Mouse (Mus musculus) macrophage (primary cell): ENCODE data around the gene Fam136a. TPM values are rescaled to one million over a fixed set of nuclear protein-coding genes. Genes with fewer than 3 reads are reported as not detected.
A peak's percentile ranks its signal among the peaks of the same experiment; 100 is the strongest.
"Not testable (repeated sequence)": the region's sequence is repeated elsewhere in the genome, so short reads cannot be mapped to it uniquely, and the experiment has no call there.

Experiments
- H3K27ac ChIP-seq: fragments of 350-480 bp; formaldehyde crosslinking; 2 replicates; pipeline ENCODE4 v1.9.0; 2021
- H3K36me3 ChIP-seq: fragments of 350-480 bp; formaldehyde crosslinking; 2 replicates; pipeline ENCODE4 v1.9.0; 2021; ENCODE audit errors: inconsistent target
- H3K4me3 ChIP-seq: fragments of 350-480 bp; formaldehyde crosslinking; 2 replicates; pipeline ENCODE4 v1.9.0; 2021; ENCODE audit errors: inconsistent target
- H3K79me2 ChIP-seq: fragments of 350-480 bp; formaldehyde crosslinking; 2 replicates; pipeline ENCODE4 v1.9.0; 2021; ENCODE audit errors: inconsistent target
- WGBS: methylation state at CpG from one replicate; pipeline ENCODE4 v1.1.7; 2026; ENCODE audit warnings: inconsistent platforms; ENCODE audit not compliant: missing documents; 5-methylcytosine and 5-hydroxymethylcytosine counted together
- polyA plus RNA-seq: library from polyadenylated mRNA; stranded (reverse); fragments of 250-400 nt; gene quantifications from 3 replicates; pipeline ENCODE4 v1.2.4, GENCODE M21; 2018; ENCODE audit warnings: inconsistent platforms
- total RNA-seq, 78 experiments: library from RNA; depleted of rRNA; stranded (reverse); fragments of 250-400 nt; gene quantifications; 1 replicate in 9 of 78; 2 replicates in 24 of 78; 3 replicates in 43 of 78; 4 replicates in 2 of 78; pipeline ENCODE4 v1.2.4; 2018; ENCODE audit warnings: inconsistent platforms in 56 of 78

Fam136a gene
- 10 to 100 TPM in 1 of 26 experiments, 1 to 10 TPM in 21, under 1 TPM in 4; 0.76 to 12.9 (median 2.9) TPM for total RNA-seq (2018; cell fraction: chromatin; rRNA removed)
- total RNA-seq (2018; cell fraction: cytosol; rRNA removed), result 10 to 100 TPM in 25 of 26 experiments, 1 to 10 TPM in 1; 9.5 to 19.0 (median 14.0) TPM
- 10 to 100 TPM in 3 of 26 experiments, 1 to 10 TPM in 22, under 1 TPM in 1; 0.68 to 18.2 (median 4.7) TPM for total RNA-seq (2018; cell fraction: nucleus; rRNA removed)
- 12.4 to 38.2 TPM (median 14.4 TPM) in 3 replicates for polyA plus RNA-seq

DNA sequence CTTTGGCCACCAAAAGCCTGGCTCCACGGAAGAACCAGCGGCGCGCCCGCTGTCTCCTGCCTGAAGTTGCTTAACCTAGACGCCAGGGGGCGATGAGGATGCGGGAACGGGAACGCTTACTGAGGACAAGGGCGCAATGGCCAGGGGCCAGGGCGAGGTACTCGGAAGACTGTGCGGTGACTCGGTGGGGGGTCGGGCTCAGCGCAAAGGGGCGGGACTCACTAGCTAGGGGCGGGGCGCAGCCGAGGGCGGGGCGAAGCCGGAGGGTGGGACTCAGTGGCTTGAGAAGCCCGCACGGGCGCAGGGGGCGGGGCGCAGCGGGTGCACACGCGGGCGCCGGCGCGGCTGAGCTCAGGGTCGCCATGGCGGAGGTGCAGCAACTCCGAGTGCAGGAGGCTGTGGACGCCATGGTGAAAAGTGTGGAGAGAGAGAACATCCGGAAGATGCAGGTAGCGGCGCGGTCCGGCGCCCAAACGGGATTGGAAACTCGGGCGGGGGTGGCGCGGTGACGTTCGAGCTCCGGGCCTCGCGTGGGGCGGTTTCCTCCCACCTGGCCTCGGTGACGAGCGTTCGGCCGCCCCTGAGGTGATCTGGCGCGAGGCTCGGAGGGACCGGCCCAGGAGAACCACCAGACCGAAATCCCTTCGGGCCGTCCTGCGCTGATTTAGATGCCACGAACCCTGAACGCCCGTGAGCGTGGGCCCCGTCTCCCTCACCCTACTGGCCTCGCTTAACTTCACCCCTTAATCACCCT lies at the start of gene Fam136a:
Fam136a (plus strand) TSS at position 276 of the 754 bp plus-strand sequence.
- Histone ChIP-seq H3K79me2 (no peaks in the 10 kb centered on the region; the same call in 1 of the 2 replicates), H3K4me3 (peak within 1 kb of the TSS; percentile 59), H3K36me3 (no peaks in the 10 kb centered on the region), H3K27ac (0 out of 2 replicates have a peak within 1 kb of the TSS, but pooled peaks have one; percentile 21)
- WGBS, result 0% methylated on average over 61 of the region's 76 CpGs

DNA sequence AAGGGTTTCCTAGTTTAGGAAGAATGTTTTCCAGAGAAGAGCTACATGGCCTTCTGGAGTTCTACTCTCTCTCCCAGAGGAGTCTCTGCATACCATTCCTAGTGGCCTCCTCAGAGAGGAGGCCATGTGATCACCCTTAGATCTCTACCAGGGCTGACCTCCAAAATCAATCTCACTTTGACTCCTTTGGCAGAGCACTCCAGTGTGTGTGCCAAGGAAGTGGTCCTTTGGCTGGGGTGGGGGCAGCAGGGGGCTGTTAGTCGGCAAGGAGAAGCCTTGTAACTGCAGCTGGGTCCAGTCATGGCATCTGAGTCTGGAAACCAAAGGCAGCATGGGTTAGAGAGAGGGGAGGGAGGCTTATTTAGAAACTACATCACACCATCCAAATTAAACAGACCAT lies 48.4 kb upstream of the Fam136a start:
- no peak overlapping the region for H3K4me3 ChIP-seq
- 71% methylated on average over 1 of the region's 1 CpGs for WGBS
- H3K27ac ChIP-seq, result no peak overlapping the region
- no peaks in the 10 kb centered on the region for H3K79me2 ChIP-seq
- H3K36me3 ChIP-seq, result no peaks in the 10 kb centered on the region

DNA sequence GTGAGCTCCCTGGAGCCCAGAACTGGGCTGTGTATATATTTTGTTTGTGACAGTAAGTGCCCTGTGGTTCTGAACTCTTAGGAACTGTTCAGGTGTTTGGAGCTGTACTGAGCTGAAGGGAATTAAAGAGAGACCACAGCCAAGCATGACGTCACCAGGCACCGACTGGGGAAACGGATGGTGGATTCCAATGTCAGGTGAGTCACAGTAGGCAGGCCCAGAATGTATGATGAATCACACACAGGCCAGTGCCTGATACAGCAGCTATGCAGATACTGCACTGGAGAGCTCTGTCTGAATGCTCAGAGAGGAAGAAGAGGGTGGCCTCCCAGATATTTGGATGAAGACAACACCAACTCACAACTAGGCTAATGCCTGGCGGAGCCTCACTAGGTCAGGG lies 46.6 kb upstream of the Fam136a start:
- H3K79me2 ChIP-seq, result no peaks in the 10 kb centered on the region
- H3K4me3 ChIP-seq, result no peak overlapping the region
- H3K27ac ChIP-seq, result no peak overlapping the region
- H3K36me3 ChIP-seq, result no peaks in the 10 kb centered on the region
- WGBS, result 69% methylated on average over 4 of the region's 4 CpGs

DNA sequence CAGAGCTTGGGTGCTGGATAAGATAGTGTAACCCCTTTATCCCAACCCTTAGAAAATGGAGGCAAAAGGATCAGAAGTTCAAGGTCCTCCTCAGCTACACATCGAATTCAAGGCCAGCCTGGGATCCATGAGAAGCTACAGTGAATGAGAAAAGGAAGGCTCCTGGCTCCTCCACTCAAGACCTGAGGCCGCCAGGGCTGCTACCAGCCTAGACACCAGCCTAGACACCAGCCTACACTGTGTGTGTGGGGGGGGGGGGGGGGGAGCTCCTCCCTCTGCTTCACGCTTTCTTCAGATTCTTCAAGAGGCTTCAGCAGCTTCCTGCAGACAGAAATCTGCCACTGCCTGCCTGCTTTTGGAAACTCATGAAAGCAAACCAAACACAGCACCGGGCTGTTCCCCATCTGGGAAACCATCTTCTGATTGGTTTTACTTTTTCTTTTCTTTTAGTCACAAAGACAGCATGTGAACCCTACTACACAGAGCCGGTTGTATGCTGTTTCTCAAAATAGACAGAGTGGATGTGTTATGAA lies 43.3 kb upstream of the Fam136a start:
- Histone ChIP-seq H3K4me3 (no peak overlapping the region), H3K36me3 (no peaks in the 10 kb centered on the region), H3K79me2 (no peaks in the 10 kb centered on the region), H3K27ac (no peak overlapping the region)
- 94% methylated on average over 5 of the region's 5 CpGs for WGBS

DNA sequence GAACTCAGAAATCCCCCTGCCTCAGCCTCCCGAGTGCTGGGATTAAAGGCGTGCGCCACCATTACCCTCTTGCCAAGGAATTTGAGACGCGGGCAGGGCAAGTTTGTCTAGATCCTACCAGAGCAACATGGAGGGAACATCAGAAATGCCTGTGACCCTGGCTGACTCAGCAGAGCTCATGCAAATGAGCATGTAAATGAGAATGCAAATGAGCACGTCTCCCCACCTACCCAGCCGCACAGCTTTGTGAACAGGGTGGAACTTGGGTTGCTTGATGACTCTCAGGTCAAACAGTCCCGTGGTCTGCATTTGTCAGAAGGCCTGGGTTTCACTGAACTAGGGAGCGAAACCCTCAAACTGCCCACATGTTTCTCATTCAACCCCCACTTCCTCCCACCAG lies 42.5 kb upstream of the Fam136a start:
- WGBS, result 92% methylated on average over 9 of the region's 9 CpGs
- no peak overlapping the region for H3K27ac ChIP-seq
- no peak overlapping the region for H3K4me3 ChIP-seq
- no peaks in the 10 kb centered on the region for H3K36me3 ChIP-seq
- no peaks in the 10 kb centered on the region for H3K79me2 ChIP-seq

DNA sequence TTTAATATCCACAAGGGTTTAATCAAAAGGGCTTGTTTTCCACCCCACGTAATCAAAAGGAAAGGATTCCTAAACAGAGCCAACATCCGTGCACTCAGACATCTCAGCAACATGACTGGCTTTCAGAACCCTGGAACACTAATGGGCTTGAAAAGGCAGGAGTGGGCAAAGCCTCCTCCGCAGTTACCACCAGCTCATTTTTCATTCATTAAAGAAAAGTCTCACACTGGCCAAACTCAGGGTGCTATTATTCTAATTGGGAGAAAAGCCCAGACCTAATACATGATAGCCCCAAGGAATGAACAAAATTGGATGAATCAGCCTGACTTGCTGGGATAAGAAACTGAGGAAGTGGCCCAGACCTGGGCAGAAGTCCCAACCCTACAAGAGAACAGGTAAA lies 41.0 kb upstream of the Fam136a start:
- WGBS, result 92% methylated on average over 3 of the region's 3 CpGs
- no peaks in the 10 kb centered on the region for H3K36me3 ChIP-seq
- H3K4me3 ChIP-seq, result no peak overlapping the region
- no peak overlapping the region for H3K27ac ChIP-seq
- H3K79me2 ChIP-seq, result no peaks in the 10 kb centered on the region

DNA sequence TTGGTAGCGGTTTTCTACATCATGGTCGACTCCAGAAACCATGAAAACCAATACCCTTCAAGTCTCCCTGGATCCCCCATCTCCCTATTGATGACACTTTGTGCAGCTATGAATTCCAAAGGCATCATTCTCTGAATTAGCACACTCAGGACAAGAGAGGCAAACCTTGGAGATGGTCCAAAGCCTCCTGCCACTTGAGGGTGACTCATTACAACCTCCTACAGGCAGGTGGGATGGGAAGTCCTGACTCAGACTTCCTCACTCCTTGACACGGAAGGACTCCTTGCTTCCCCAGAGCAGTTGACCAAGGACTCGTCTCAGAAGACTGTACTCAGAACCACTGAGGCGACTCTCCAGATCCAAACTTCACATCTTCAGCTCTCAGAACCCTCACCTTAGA lies 39.8 kb upstream of the Fam136a start:
- no peak overlapping the region for H3K27ac ChIP-seq
- no peaks in the 10 kb centered on the region for H3K36me3 ChIP-seq
- WGBS, result 72% methylated on average over 5 of the region's 5 CpGs
- H3K4me3 ChIP-seq, result no peak overlapping the region
- H3K79me2 ChIP-seq, result no peaks in the 10 kb centered on the region

DNA sequence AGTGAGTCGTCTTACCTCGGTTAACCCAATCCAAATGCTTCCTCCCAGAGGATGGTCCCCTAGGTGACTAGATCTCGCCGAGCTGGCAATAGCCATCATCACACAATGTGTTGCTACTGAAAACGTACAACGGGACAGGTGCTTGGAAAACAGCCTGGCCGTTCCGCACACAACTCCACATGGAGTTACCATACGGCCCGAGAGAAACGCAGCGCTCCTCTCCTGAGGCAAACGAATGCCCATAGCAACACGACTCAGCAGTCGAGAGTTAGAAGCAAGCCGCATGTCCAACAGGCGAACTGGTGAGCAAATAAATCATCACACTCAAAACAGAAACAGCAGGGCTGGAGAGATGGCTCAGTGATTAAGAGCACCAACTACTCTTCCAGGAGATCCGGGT lies 38.6 kb upstream of the Fam136a start:
- H3K36me3 ChIP-seq, result no peaks in the 10 kb centered on the region
- H3K4me3 ChIP-seq, result no peak overlapping the region
- no peak overlapping the region for H3K27ac ChIP-seq
- 93% methylated on average over 14 of the region's 18 CpGs for WGBS
- no peaks in the 10 kb centered on the region for H3K79me2 ChIP-seq

DNA sequence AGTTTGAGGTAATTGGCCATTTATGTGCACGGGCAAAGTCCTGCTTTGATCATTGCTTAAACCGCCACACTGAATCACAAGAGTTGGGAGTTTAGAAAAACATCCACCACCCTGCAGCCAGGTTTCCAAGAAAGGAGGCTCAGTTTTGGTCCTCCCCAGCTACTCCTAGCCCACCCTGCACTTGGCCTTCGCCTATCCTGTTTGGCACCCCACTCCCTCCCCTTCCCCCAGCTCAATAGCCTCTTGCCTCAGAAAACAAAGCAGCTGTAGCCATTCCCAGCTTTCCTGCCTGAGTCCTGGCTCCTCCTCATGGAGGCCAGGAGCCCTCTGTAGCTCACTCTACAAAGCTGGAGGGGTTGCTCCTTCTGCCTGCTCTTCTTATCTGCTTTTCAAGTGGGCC lies 37.1 kb upstream of the Fam136a start:
- 82% methylated on average over 3 of the region's 3 CpGs for WGBS
- no peaks in the 10 kb centered on the region for H3K36me3 ChIP-seq
- no peaks in the 10 kb centered on the region for H3K79me2 ChIP-seq
- H3K4me3 ChIP-seq, result no peak overlapping the region
- no peak overlapping the region for H3K27ac ChIP-seq

DNA sequence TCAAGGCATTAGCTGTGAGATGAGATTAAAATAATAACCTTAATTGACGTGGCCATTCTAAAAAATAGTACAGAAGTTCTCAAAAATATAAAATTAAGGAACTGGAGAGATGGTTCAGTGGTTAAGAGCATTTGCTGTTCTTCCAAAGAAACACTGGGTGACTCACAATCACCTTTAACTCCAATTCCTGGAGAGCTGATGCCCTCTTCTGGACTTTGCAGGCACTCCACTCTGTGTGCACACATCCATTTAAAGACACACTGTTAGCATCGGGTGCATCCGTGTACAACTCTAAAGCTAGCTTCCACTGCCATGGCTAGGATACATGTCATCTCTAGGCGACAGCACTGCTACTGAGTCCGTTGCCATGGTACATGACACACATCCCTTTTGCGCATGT lies 35.5 kb upstream of the Fam136a start:
- 91% methylated on average over 6 of the region's 6 CpGs for WGBS
- H3K79me2 ChIP-seq, result no peaks in the 10 kb centered on the region
- no peak overlapping the region for H3K4me3 ChIP-seq
- no peaks in the 10 kb centered on the region for H3K36me3 ChIP-seq
- no peak overlapping the region for H3K27ac ChIP-seq

DNA sequence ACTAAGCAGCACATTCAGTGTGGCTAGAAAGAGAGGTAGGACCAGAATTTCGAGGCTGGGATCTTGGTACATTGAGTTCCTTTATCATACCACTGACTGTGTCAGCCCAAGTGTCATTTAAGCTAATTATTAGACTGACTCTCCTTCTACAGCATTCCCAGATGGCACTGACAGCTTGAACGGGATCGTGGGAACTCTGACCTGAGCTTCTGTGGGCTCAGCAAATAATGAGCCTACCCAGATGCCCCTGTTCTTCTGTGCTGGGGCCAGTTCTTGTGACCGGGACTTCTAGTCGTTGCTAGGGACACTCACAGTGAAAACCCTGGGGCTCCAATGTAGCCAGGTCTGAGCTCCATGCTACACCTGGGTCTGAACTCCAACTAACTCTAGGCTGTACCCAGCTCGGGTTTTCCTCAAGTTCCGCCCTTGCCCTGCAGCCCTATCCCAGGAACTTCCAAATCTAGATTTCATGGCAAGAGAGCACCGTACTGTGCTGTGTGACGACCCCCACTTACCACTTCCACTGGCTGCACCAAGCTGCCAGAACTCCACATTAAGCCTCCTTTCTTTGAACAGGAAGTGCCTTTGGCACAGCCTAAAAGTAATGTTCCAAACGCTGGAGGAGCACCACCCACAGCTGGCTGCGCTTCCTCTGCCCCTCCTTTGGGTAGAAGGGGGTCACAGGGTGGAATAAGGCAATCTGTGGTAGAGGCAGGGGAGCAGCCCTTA lies 30.2 kb upstream of the Fam136a start:
- Histone ChIP-seq H3K27ac (no peak overlapping the region), H3K36me3 (no peaks in the 10 kb centered on the region), H3K79me2 (no peaks in the 10 kb centered on the region), H3K4me3 (no peak overlapping the region)
- WGBS, result 69% methylated on average over 11 of the region's 11 CpGs

DNA sequence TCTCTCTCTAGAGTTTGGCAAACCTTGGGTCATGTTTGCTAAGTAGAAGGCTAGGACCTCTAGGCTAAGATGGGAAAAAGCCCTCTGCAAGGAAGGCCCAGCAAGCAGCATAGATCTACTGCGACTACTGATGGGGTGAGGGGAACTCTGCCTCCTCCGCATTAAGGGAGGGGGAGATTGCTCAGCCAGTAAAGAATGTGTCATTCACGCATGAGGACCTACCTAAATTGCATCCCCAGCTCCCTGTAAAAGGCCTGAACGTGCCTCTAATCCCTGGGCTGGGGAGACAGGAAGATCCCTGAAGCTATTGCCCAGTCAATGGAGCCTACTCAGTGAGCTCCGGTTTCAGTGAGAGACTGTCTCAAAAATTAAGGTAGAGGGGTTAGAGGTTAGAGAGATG lies 29.6 kb upstream of the Fam136a start:
- no peaks in the 10 kb centered on the region for H3K36me3 ChIP-seq
- no peaks in the 10 kb centered on the region for H3K79me2 ChIP-seq
- WGBS, result 97% methylated on average over 5 of the region's 5 CpGs
- H3K4me3 ChIP-seq, result no peak overlapping the region
- H3K27ac ChIP-seq, result no peak overlapping the region

DNA sequence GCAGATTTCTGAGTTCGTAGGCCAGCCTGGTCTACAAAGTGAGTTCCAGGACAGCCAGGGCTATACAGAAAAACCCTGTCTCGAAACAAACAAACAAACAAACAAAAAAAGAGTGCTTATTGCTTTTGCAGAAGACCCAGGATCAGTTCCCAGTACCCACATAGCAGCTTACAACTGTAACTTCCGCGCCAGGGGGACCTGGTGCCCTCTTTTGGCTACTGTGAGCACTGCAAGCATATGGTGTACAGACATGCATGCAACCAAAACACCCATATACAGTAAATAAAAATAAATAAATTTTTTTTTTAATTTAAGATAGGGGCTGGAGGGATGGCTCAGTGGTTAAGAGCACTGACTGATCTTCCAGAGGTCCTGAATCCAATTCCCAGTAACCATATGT lies 29.1 kb upstream of the Fam136a start:
- not testable (repeated sequence) for H3K4me3 ChIP-seq, H3K27ac ChIP-seq, H3K36me3 ChIP-seq, H3K79me2 ChIP-seq
- 83% methylated on average over 3 of the region's 4 CpGs for WGBS

DNA sequence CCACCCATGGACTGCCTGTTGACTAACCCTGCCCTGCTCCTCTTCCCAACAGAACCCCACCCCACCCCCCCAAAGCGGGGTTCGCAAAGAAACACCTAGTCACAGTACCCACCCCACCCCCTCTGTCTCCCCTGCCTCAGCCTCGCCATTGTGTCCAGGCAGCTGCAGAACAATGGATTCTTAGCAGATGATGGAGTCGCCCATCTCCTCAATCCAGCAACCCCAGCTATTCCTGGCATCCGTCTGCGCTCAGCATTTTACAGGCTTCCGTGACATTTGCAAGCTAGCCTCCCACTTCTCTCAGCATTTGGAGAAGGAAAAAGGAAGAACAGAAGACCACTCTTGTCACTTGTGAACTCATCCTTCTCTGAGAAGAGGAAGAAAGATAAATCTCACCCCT lies 21.8 kb upstream of the Fam136a start:
- no peak overlapping the region for H3K27ac ChIP-seq
- no peaks in the 10 kb centered on the region for H3K36me3 ChIP-seq
- WGBS, result 55% methylated on average over 4 of the region's 7 CpGs
- no peak overlapping the region for H3K4me3 ChIP-seq
- H3K79me2 ChIP-seq, result no peaks in the 10 kb centered on the region

DNA sequence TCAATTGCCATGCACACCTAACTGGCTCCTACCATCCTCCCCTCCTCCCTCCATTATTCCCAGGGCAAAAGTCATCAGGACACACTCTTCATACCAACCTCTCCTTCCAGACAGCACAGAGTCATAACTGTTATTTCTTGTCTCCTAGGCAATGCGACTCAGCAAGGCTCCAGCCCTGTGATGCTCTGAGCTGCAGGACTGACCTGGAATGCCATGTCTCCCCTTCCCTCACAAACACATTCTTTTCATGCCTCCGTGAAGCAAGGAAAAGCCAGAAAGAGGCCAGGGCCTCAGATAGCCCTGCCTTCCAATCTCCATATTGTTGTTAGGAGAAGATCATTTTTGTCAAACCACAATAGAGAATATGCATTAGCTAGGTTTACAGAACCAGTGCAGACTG lies 19.4 kb upstream of the Fam136a start:
- H3K36me3 ChIP-seq, result no peaks in the 10 kb centered on the region
- H3K4me3 ChIP-seq, result no peak overlapping the region
- H3K27ac ChIP-seq, result no peak overlapping the region
- H3K79me2 ChIP-seq, result no peaks in the 10 kb centered on the region
- 85% methylated on average over 2 of the region's 2 CpGs for whole genome bisulfite sequencing
